Mouse (Mus musculus): ENCODE data around the gene Gm45521. TPM values are rescaled to one million over a fixed set of nuclear protein-coding genes. Genes with fewer than 3 reads are reported as not detected.
"Not testable (repeated sequence)": the region's sequence is repeated elsewhere in the genome, so short reads cannot be mapped to it uniquely, and the experiment has no call there.

Gene Gm45521
- total and polyA plus RNA-seq, 2 experiments from 2014 or later, result not detected

- WGBS, result 49% methylated on average over 18 of the region's 18 CpGs
- TF ChIP-seq CTCF (IDR thresholded peaks at IDR 0.05; ENCODE audit: low read depth) (no peak), EP300 (IDR thresholded peaks at IDR 0.05; ENCODE audit: low read depth) (no peak)
- Histone ChIP-seq H3K9me3 (replicated peaks; ENCODE audit: control insufficient read depth, low read length) (no peaks in the 10 kb centered on the region), H3K36me3 (replicated peaks; ENCODE audit: control insufficient read depth, insufficient read depth, low read length) (no peaks in the 10 kb centered on the region), H3K4me3 (ENCODE audit: low read depth, low read length) (peak overlapping the region; percentile 61), H3K4me2 (ENCODE audit: low read depth, low read length) (peak overlapping the region; percentile 95), H3K27me3 (ENCODE audit: control insufficient read depth, insufficient read depth, low read length) (peaks cover 24% of the 10 kb centered on the region), H3K9ac (replicated peaks; ENCODE audit: low read depth, low read length) (0 out of 2 replicates have a peak overlapping the region, but pooled peaks have one; percentile 59), H3K4me1 (ENCODE audit: control insufficient read depth, insufficient read depth) (peaks cover 11% of the 10 kb centered on the region; the same call in 1 of the 2 replicates), H3K27ac (ENCODE audit: low read depth) (no peak overlapping the region)
- ATAC-seq (ENCODE audit: insufficient read depth, low read depth) (no peak), DNase-seq (ENCODE audit: low spot score) (no peak)
Measured at GRCm38 (mm10) chr14:8003727-8004670, 46.9 kb downstream of the Gm45521 start.

GRCm38 (mm10) chr14:8006061-8006460 lies 49.0 kb downstream of the Gm45521 start:
- ATAC-seq (ENCODE audit: insufficient read depth, low read depth); H3K9me3 ChIP-seq (replicated peaks; ENCODE audit: control insufficient read depth, low read length); H3K9ac ChIP-seq (replicated peaks; ENCODE audit: low read depth, low read length); H3K36me3 ChIP-seq (replicated peaks; ENCODE audit: control insufficient read depth, insufficient read depth, low read length); H3K27ac ChIP-seq (ENCODE audit: low read depth); DNase-seq (ENCODE audit: low spot score); H3K4me3 ChIP-seq (ENCODE audit: low read depth, low read length); H3K27me3 ChIP-seq (ENCODE audit: control insufficient read depth, insufficient read depth, low read length); H3K4me2 ChIP-seq (ENCODE audit: low read depth, low read length): not testable (repeated sequence)
- WGBS, result 62% methylated on average over 3 of the region's 3 CpGs
- peaks cover 11% of the 10 kb centered on the region; the same call in 1 of the 2 replicates for H3K4me1 ChIP-seq (ENCODE audit: control insufficient read depth, insufficient read depth)

- H3K9ac ChIP-seq (replicated peaks; ENCODE audit: low read depth, low read length), result no peak overlapping the region
- no peaks in the 10 kb centered on the region for H3K9me3 ChIP-seq (replicated peaks; ENCODE audit: control insufficient read depth, low read length)
- H3K4me2 ChIP-seq (ENCODE audit: low read depth, low read length), result no peak overlapping the region
- no peak overlapping the region for H3K4me3 ChIP-seq (ENCODE audit: low read depth, low read length)
- peaks cover 11% of the 10 kb centered on the region; the same call in 1 of the 2 replicates for H3K4me1 ChIP-seq (ENCODE audit: control insufficient read depth, insufficient read depth)
- no peaks in the 10 kb centered on the region for H3K36me3 ChIP-seq (replicated peaks; ENCODE audit: control insufficient read depth, insufficient read depth, low read length)
- ATAC-seq (ENCODE audit: insufficient read depth, low read depth) (no peak), DNase-seq (ENCODE audit: low spot score) (no peak)
- H3K27ac ChIP-seq (ENCODE audit: low read depth), result no peak overlapping the region
- H3K27me3 ChIP-seq (ENCODE audit: control insufficient read depth, insufficient read depth, low read length), result peaks cover under 1% of the 10 kb centered on the region; the same call in 1 of the 2 replicates
- no peak for TF ChIP-seq EP300 (IDR thresholded peaks at IDR 0.05; ENCODE audit: low read depth)
- TF ChIP-seq CTCF (IDR thresholded peaks at IDR 0.05; ENCODE audit: low read depth), result no peak
Measured at GRCm38 (mm10) chr14:8007084-8007483, 50.0 kb downstream of the Gm45521 start.

GRCm38 (mm10) chr14:8007486-8007885 lies 50.4 kb downstream of the Gm45521 start:
- TF ChIP-seq CTCF (IDR thresholded peaks at IDR 0.05; ENCODE audit: low read depth), result no peak
- no peak for TF ChIP-seq EP300 (IDR thresholded peaks at IDR 0.05; ENCODE audit: low read depth)
- no peaks in the 10 kb centered on the region for H3K36me3 ChIP-seq (replicated peaks; ENCODE audit: control insufficient read depth, insufficient read depth, low read length)
- no peak overlapping the region for H3K9ac ChIP-seq (replicated peaks; ENCODE audit: low read depth, low read length)
- H3K4me3 ChIP-seq (ENCODE audit: low read depth, low read length), result no peak overlapping the region
- DNase-seq (ENCODE audit: low spot score), result no peak
- WGBS, result 77% methylated on average over 2 of the region's 2 CpGs
- H3K27me3 ChIP-seq (ENCODE audit: control insufficient read depth, insufficient read depth, low read length), result no peaks in the 10 kb centered on the region
- no peak overlapping the region for H3K27ac ChIP-seq (ENCODE audit: low read depth)
- H3K4me1 ChIP-seq (ENCODE audit: control insufficient read depth, insufficient read depth), result peaks cover 11% of the 10 kb centered on the region; the same call in 1 of the 2 replicates
- no peak overlapping the region for H3K4me2 ChIP-seq (ENCODE audit: low read depth, low read length)
- H3K9me3 ChIP-seq (replicated peaks; ENCODE audit: control insufficient read depth, low read length), result no peaks in the 10 kb centered on the region
- ATAC-seq (ENCODE audit: insufficient read depth, low read depth), result no peak

GRCm38 (mm10) chr14:8007923-8008322 lies 50.8 kb downstream of the Gm45521 start:
- no peak overlapping the region for H3K4me3 ChIP-seq (ENCODE audit: low read depth, low read length)
- no peaks in the 10 kb centered on the region for H3K9me3 ChIP-seq (replicated peaks; ENCODE audit: control insufficient read depth, low read length)
- no peak overlapping the region for H3K4me2 ChIP-seq (ENCODE audit: low read depth, low read length)
- H3K9ac ChIP-seq (replicated peaks; ENCODE audit: low read depth, low read length), result no peak overlapping the region
- DNase-seq (ENCODE audit: low spot score), result no peak
- TF ChIP-seq EP300 (IDR thresholded peaks at IDR 0.05; ENCODE audit: low read depth) (no peak), CTCF (IDR thresholded peaks at IDR 0.05; ENCODE audit: low read depth) (no peak)
- no peaks in the 10 kb centered on the region for H3K36me3 ChIP-seq (replicated peaks; ENCODE audit: control insufficient read depth, insufficient read depth, low read length)
- H3K27ac ChIP-seq (ENCODE audit: low read depth), result no peak overlapping the region
- no peaks in the 10 kb centered on the region for H3K27me3 ChIP-seq (ENCODE audit: control insufficient read depth, insufficient read depth, low read length)
- no peak for ATAC-seq (ENCODE audit: insufficient read depth, low read depth)
- peaks cover 11% of the 10 kb centered on the region; the same call in 1 of the 2 replicates for H3K4me1 ChIP-seq (ENCODE audit: control insufficient read depth, insufficient read depth)
- WGBS, result 79% methylated on average over 10 of the region's 10 CpGs

Other genes with a start within 250 kb of the Gm45521 start
- not detected in 2 replicates for gene Gm26661, start 165.7 kb upstream of the Gm45521 start, total RNA-seq (2014; rRNA removed; ENCODE audit: low replicate concordance)
- gene Gm26661, start 165.7 kb upstream of the Gm45521 start, polyA plus RNA-seq (2015; fragmentation: Nextera tagmentation; extraction: Ambion mirVana), result not detected in 2 replicates
- gene Flnb, start 139.3 kb upstream of the Gm45521 start, total RNA-seq (2014; rRNA removed; ENCODE audit: low replicate concordance), result 40.7 and 42.9 TPM in 2 replicates
- 3.8 and 4.0 TPM in 2 replicates for gene Flnb, start 139.3 kb upstream of the Gm45521 start, polyA plus RNA-seq (2015; fragmentation: Nextera tagmentation; extraction: Ambion mirVana)
- not detected in 2 replicates for gene Dnase1l3, start 37.3 kb downstream of the Gm45521 start, total RNA-seq (2014; rRNA removed; ENCODE audit: low replicate concordance)
- 0.03 TPM in 2 replicates for gene Dnase1l3, start 37.3 kb downstream of the Gm45521 start, polyA plus RNA-seq (2015; fragmentation: Nextera tagmentation; extraction: Ambion mirVana)
- 2.2 and 2.5 TPM in 2 replicates for gene Abhd6, start 45.6 kb downstream of the Gm45521 start, total RNA-seq (2014; rRNA removed; ENCODE audit: low replicate concordance)
- 9.1 and 10.1 TPM in 2 replicates for gene Abhd6, start 45.6 kb downstream of the Gm45521 start, polyA plus RNA-seq (2015; fragmentation: Nextera tagmentation; extraction: Ambion mirVana)
- gene Rpp14, start 123.1 kb downstream of the Gm45521 start, total RNA-seq (2014; rRNA removed; ENCODE audit: low replicate concordance), result 22.7 and 61.8 TPM in 2 replicates
- gene Rpp14, start 123.1 kb downstream of the Gm45521 start, polyA plus RNA-seq (2015; fragmentation: Nextera tagmentation; extraction: Ambion mirVana), result 42.4 and 42.8 TPM in 2 replicates
- gene Pxk, start 140.9 kb downstream of the Gm45521 start, total RNA-seq (2014; rRNA removed; ENCODE audit: low replicate concordance), result 14.5 and 23.7 TPM in 2 replicates
- gene Pxk, start 140.9 kb downstream of the Gm45521 start, polyA plus RNA-seq (2015; fragmentation: Nextera tagmentation; extraction: Ambion mirVana), result 26.2 and 28.9 TPM in 2 replicates
- gene Pdhb, start 215.7 kb downstream of the Gm45521 start, total RNA-seq (2014; rRNA removed; ENCODE audit: low replicate concordance), result 535 and 560 TPM in 2 replicates
- 1,048 and 1,051 TPM in 2 replicates for gene Pdhb, start 215.7 kb downstream of the Gm45521 start, polyA plus RNA-seq (2015; fragmentation: Nextera tagmentation; extraction: Ambion mirVana)